Mouse (Mus musculus) E14TG2a.4 (cell line): ENCODE data around the gene Wdr47.

Experiments
- H3K27me3 ChIP-seq: 2 replicates; pipeline ENCODE4 v1.6.1; 2014; ENCODE audit warnings: low read length, control low read depth; ENCODE audit not compliant: insufficient read depth
- H3K36me3 ChIP-seq: 2 replicates; pipeline ENCODE4 v1.6.1; 2014; ENCODE audit warnings: low read length, control low read depth; ENCODE audit not compliant: insufficient read depth
- H3K4me1 ChIP-seq: replicated peaks from 2 replicates; pipeline ENCODE4 v1.6.1; 2014; ENCODE audit warnings: low read depth, low read length, control low read depth
- H3K4me3 ChIP-seq: replicated peaks from 2 replicates; pipeline ENCODE4 v1.5.1; 2014; ENCODE audit warnings: mild to moderate bottlenecking, low read length
- H3K9me3 ChIP-seq: 2 replicates; pipeline ENCODE4 v1.6.1; 2014; ENCODE audit warnings: low read length, control low read depth
- CTCF ChIP-seq: conservative IDR thresholded peaks from 2 replicates; pipeline ENCODE4 v1.5.1; 2014; ENCODE audit warnings: low read length
- NANOG ChIP-seq: IDR thresholded peaks from 2 replicates; pipeline ENCODE4 v1.6.1; 2014; ENCODE audit warnings: borderline replicate concordance, low read length, mixed read lengths
- POU5F1 ChIP-seq: IDR thresholded peaks from 2 replicates; pipeline ENCODE4 v1.6.1; 2014; ENCODE audit warnings: low read length, borderline replicate concordance

Gene Wdr47

GRCm38 (mm10) chr3:108685701-108686100, 94.6 kb downstream of the Wdr47 start:
- Histone ChIP-seq H3K4me1 (no peaks in the 10 kb centered on the region), H3K36me3 (peaks cover 85% of the 10 kb centered on the region), H3K9me3 (peaks cover 28% of the 10 kb centered on the region), H3K27me3 (no peaks in the 10 kb centered on the region), H3K4me3 (no peak overlapping the region)
- TF ChIP-seq POU5F1 (no peak), CTCF (no peak), NANOG (no peak)

- H3K4me3 ChIP-seq: no peak overlapping the region
Observed at GRCm38 (mm10) chr3:108689015-108689441, 97.9 kb downstream of the Wdr47 start.

GRCm38 (mm10) chr3:108689446-108689845, 98.4 kb downstream of the Wdr47 start:
- Histone ChIP-seq H3K4me3 (no peak overlapping the region), H3K27me3 (no peaks in the 10 kb centered on the region), H3K9me3 (peaks cover 46% of the 10 kb centered on the region), H3K36me3 (peaks cover 57% of the 10 kb centered on the region), H3K4me1 (no peaks in the 10 kb centered on the region)
- TF ChIP-seq NANOG: no peak
- TF ChIP-seq POU5F1: no peak
- no peak for TF ChIP-seq CTCF

More at GRCm38 (mm10) chr3:108689015-108689441, 97.9 kb downstream of the Wdr47 start:
- H3K9me3 ChIP-seq: peaks cover 42% of the 10 kb centered on the region
- H3K36me3 ChIP-seq: peaks cover 57% of the 10 kb centered on the region
- TF ChIP-seq POU5F1: no peak
- no peak for TF ChIP-seq CTCF
- TF ChIP-seq NANOG: no peak
- no peaks in the 10 kb centered on the region for H3K27me3 ChIP-seq
- H3K4me1 ChIP-seq: no peaks in the 10 kb centered on the region

- Histone ChIP-seq H3K27me3 (no peaks in the 10 kb centered on the region), H3K4me1 (no peaks in the 10 kb centered on the region), H3K36me3 (peaks cover 62% of the 10 kb centered on the region), H3K9me3 (peaks cover 52% of the 10 kb centered on the region), H3K4me3 (no peak overlapping the region)
- TF ChIP-seq CTCF (no peak), POU5F1 (no peak), NANOG (no peak)
Observed at GRCm38 (mm10) chr3:108689979-108690378, 98.9 kb downstream of the Wdr47 start.

GRCm38 (mm10) chr3:108694321-108694720, 103.2 kb downstream of the Wdr47 start:
- TF ChIP-seq NANOG (no peak), POU5F1 (no peak), CTCF (no peak)
- no peaks in the 10 kb centered on the region for H3K4me1 ChIP-seq
- no peaks in the 10 kb centered on the region for H3K27me3 ChIP-seq

More at GRCm38 (mm10) chr3:108694321-108694720, 103.2 kb downstream of the Wdr47 start:
- H3K4me3 ChIP-seq: peak overlapping the region; percentile 11; the same call in 1 of the 2 replicates
- peaks cover 51% of the 10 kb centered on the region for H3K9me3 ChIP-seq
- peaks cover 65% of the 10 kb centered on the region for H3K36me3 ChIP-seq
